Mouse (Mus musculus) hindbrain, postnatal 0 days (tissue): ENCODE results near the gene Prr14. TPM values are rescaled to one million over a fixed set of nuclear protein-coding genes. Genes with fewer than 3 reads are reported as not detected.
"Not testable (repeated sequence)": the region's sequence is repeated elsewhere in the genome, so short reads cannot be mapped to it uniquely, and the experiment has no call there.

ENCODE experiments used
- ATAC-seq: fragments of 200-750 bp; cut with Nextera tagmentation; 2 replicates; pipeline ENCODE4 v1.8.0; 2017; ENCODE audit warnings: mild to moderate bottlenecking, moderate TSS enrichment, moderate library complexity
- DNase-seq: peaks from one replicate; pipeline ENCODE4 v3.0.0-alpha.2; 2015; ENCODE audit warnings: low spot score
- H3K27ac ChIP-seq: fragments of 300-500 bp; sonication (generic); 2 replicates; pipeline ENCODE4 v1.5.1; 2014; ENCODE audit warnings: mild to moderate bottlenecking
- H3K27me3 ChIP-seq: fragments of 300-500 bp; sonication (generic); 2 replicates; pipeline ENCODE4 v1.6.1; 2014; ENCODE audit warnings: low read length, mixed read lengths; ENCODE audit not compliant: insufficient read depth
- H3K36me3 ChIP-seq: fragments of 300-500 bp; sonication (generic); 2 replicates; pipeline ENCODE4 v1.6.1; 2014; ENCODE audit warnings: low read length, mixed read lengths; ENCODE audit not compliant: insufficient read depth
- H3K4me1 ChIP-seq: fragments of 300-500 bp; sonication (generic); 2 replicates; pipeline ENCODE4 v1.6.1; 2014; ENCODE audit warnings: antibody characterized with exemption, low read length, mixed read lengths; ENCODE audit not compliant: insufficient read depth
- H3K4me2 ChIP-seq: fragments of 300-500 bp; sonication (generic); 2 replicates; pipeline ENCODE4 v1.6.1; 2014; ENCODE audit warnings: low read depth, mild to moderate bottlenecking, low read length, moderate library complexity, mixed read lengths
- H3K4me3 ChIP-seq: fragments of 300-500 bp; sonication (generic); 2 replicates; pipeline ENCODE4 v1.5.1; 2014; ENCODE audit warnings: low read length
- H3K9ac ChIP-seq: fragments of 300-500 bp; sonication (generic); replicated peaks from 2 replicates; pipeline ENCODE4 v1.6.1; 2014; ENCODE audit warnings: mild to moderate bottlenecking, low read length, moderate library complexity, mixed read lengths
- H3K9me3 ChIP-seq: fragments of 300-500 bp; sonication (generic); 2 replicates; pipeline ENCODE4 v1.6.1; 2016; ENCODE audit warnings: low read length, mixed read lengths
- CTCF ChIP-seq: IDR thresholded peaks from 2 replicates; pipeline ENCODE4 v1.5.1; 2016; ENCODE audit warnings: antibody characterized with exemption, control low read depth, low read depth
- whole genome bisulfite sequencing: fragments of 180-500 bp; shearing (Covaris S2); extraction: QIAGEN DNeasy Blood & Tissue Kit; methylation state at CpG from one replicate; pipeline ENCODE4 v1.1.7; 2014; 5-methylcytosine and 5-hydroxymethylcytosine counted together
- polyA plus RNA-seq: library from polyadenylated mRNA; unstranded; fragments of >200 nt; fragmentation: Nextera tagmentation; extraction: Ambion mirVana; gene quantifications from 2 replicates; pipeline ENCODE4 v1.2.1, GENCODE M21; 2015
- total RNA-seq: library from RNA; depleted of rRNA; stranded (reverse); fragments of >200 nt; gene quantifications from 2 replicates; pipeline ENCODE4 v1.2.3, GENCODE M21; 2014; rRNA removed

The Prr14 gene
- total RNA-seq (57.2 and 58.5 TPM in 2 replicates), polyA plus RNA-seq (27.0 and 31.4 TPM in 2 replicates)

GRCm38 (mm10) chr7:127459311-127459710, at the start of gene Prr14:
Gene Prr14, plus strand, starts transcription at chr7:127459611.
- not testable (repeated sequence) for H3K36me3 ChIP-seq, H3K9me3 ChIP-seq, H3K4me2 ChIP-seq, H3K4me1 ChIP-seq, H3K4me3 ChIP-seq, ATAC-seq, H3K27me3 ChIP-seq, H3K27ac ChIP-seq, DNase-seq, H3K9ac ChIP-seq
- WGBS, result 95% methylated on average over 8 of the region's 8 CpGs

GRCm38 (mm10) chr7:127411418-127411817, 48.0 kb upstream of the Prr14 start:
- Histone ChIP-seq H3K36me3 (no peaks in the 10 kb centered on the region), H3K27ac (no peak overlapping the region), H3K9ac (no peak overlapping the region), H3K4me2 (no peak overlapping the region), H3K4me3 (no peak overlapping the region), H3K27me3 (no peaks in the 10 kb centered on the region), H3K9me3 (no peaks in the 10 kb centered on the region), H3K4me1 (no peaks in the 10 kb centered on the region)
- WGBS, result 78% methylated on average over 2 of the region's 2 CpGs
- ATAC-seq (no peak), DNase-seq (no peak)
- TF ChIP-seq CTCF, result no peak

- TF ChIP-seq CTCF, result peak; percentile 35
- DNase-seq, result peak; percentile 95
Measured at GRCm38 (mm10) chr7:127421388-127422191, 37.8 kb upstream of the Prr14 start, which contains the start of gene Zfp688. Gene Zfp688, minus strand, starts transcription at chr7:127422068.

GRCm38 (mm10) chr7:127422247-127422646, 37.2 kb upstream of the Prr14 start:
- no peaks in the 10 kb centered on the region for H3K9me3 ChIP-seq
- peak overlapping the region; percentile 84; the same call in 1 of the 2 replicates for H3K9ac ChIP-seq
- peak overlapping the region; percentile 86 for H3K27ac ChIP-seq
- peak overlapping the region; percentile 87 for H3K4me3 ChIP-seq
- DNase-seq (peak; percentile 75), ATAC-seq (peak; percentile 74)
- peak overlapping the region; percentile 100 for H3K4me2 ChIP-seq
- H3K27me3 ChIP-seq, result no peaks in the 10 kb centered on the region
- under 1% methylated on average over 15 of the region's 15 CpGs for WGBS
- TF ChIP-seq CTCF, result no peak
- no peaks in the 10 kb centered on the region; the same call in 1 of the 2 replicates for H3K4me1 ChIP-seq
- H3K36me3 ChIP-seq, result no peaks in the 10 kb centered on the region

More at GRCm38 (mm10) chr7:127421388-127422191, 37.8 kb upstream of the Prr14 start, which contains the start of gene Zfp688:
- 1% methylated on average over 48 of the region's 48 CpGs for WGBS
- H3K9me3 ChIP-seq, result no peaks in the 10 kb centered on the region
- H3K27me3 ChIP-seq, result no peaks in the 10 kb centered on the region
- no peaks in the 10 kb centered on the region; the same call in 1 of the 2 replicates for H3K4me1 ChIP-seq
- peak within 1 kb of the TSS; percentile 84 for H3K9ac ChIP-seq
- H3K4me2 ChIP-seq, result peak within 1 kb of the TSS; percentile 100
- H3K36me3 ChIP-seq, result no peaks in the 10 kb centered on the region
- peak; percentile 95 for ATAC-seq
- peak within 1 kb of the TSS; percentile 87 for H3K4me3 ChIP-seq
- peak within 1 kb of the TSS; percentile 86 for H3K27ac ChIP-seq

GRCm38 (mm10) chr7:127425291-127425690, 34.1 kb upstream of the Prr14 start:
- no peak overlapping the region for H3K27ac ChIP-seq
- 84% methylated on average over 3 of the region's 3 CpGs for WGBS
- DNase-seq, result no peak
- no peaks in the 10 kb centered on the region for H3K27me3 ChIP-seq
- TF ChIP-seq CTCF, result no peak
- no peak overlapping the region for H3K4me2 ChIP-seq
- no peak overlapping the region for H3K4me3 ChIP-seq
- H3K4me1 ChIP-seq, result no peaks in the 10 kb centered on the region; the same call in 1 of the 2 replicates
- no peak for ATAC-seq
- H3K36me3 ChIP-seq, result no peaks in the 10 kb centered on the region
- no peaks in the 10 kb centered on the region for H3K9me3 ChIP-seq
- no peak overlapping the region for H3K9ac ChIP-seq

- Histone ChIP-seq H3K4me2 (no peak overlapping the region), H3K27me3 (no peaks in the 10 kb centered on the region), H3K4me3 (no peak overlapping the region), H3K9me3 (no peaks in the 10 kb centered on the region), H3K9ac (no peak overlapping the region), H3K27ac (no peak overlapping the region), H3K4me1 (no peaks in the 10 kb centered on the region; the same call in 1 of the 2 replicates), H3K36me3 (no peaks in the 10 kb centered on the region)
- TF ChIP-seq CTCF, result no peak
- WGBS, result 83% methylated on average over 2 of the region's 2 CpGs
- no peak for DNase-seq
- ATAC-seq, result no peak
Measured at GRCm38 (mm10) chr7:127425911-127426310, 33.5 kb upstream of the Prr14 start.

- Histone ChIP-seq H3K4me3 (no peak overlapping the region), H3K27me3 (no peaks in the 10 kb centered on the region), H3K9ac (no peak overlapping the region), H3K27ac (no peak overlapping the region), H3K4me1 (no peaks in the 10 kb centered on the region; the same call in 1 of the 2 replicates), H3K36me3 (no peaks in the 10 kb centered on the region), H3K9me3 (no peaks in the 10 kb centered on the region), H3K4me2 (no peak overlapping the region)
- ATAC-seq, result no peak
- WGBS, result 74% methylated on average over 3 of the region's 3 CpGs
- TF ChIP-seq CTCF, result no peak
- DNase-seq, result no peak
Measured at GRCm38 (mm10) chr7:127426354-127426753, 33.1 kb upstream of the Prr14 start.
